Mouse (Mus musculus): ENCODE data around the gene Pola1.

- TF ChIP-seq GATA1 (IDR thresholded peaks at IDR 0.05; ENCODE audit: borderline replicate concordance, low read length) (no peak), FLI1 (IDR thresholded peaks at IDR 0.05; ENCODE audit: low read length) (no peak)
Observed at GRCm38 (mm10) chrX:93674836-93675795, 43.2 kb upstream of the Pola1 start.

Measured in megakaryocyte, embryonic 14.5 days (primary cell).